Mouse (Mus musculus): ENCODE data around the gene Gm14408.
"Not testable (repeated sequence)": the region's sequence is repeated elsewhere in the genome, so short reads cannot be mapped to it uniquely, and the experiment has no call there.

Gene Gm14408

GRCm38 (mm10) chr2:176830840-176831239 lies at the start of gene Gm14408:
Gene Gm14408 (plus strand): TSS chr2:176831140.
- not testable (repeated sequence) for DNase-seq (ENCODE audit: extremely low spot score, low spot score)

GRCm38 (mm10) chr2:176798312-176798711 lies 32.6 kb upstream of the Gm14408 start, which contains the start of gene Gm14295:
Gene Gm14295 (plus strand): TSS chr2:176798612.
- DNase-seq (ENCODE audit: extremely low spot score, low spot score) = not testable (repeated sequence)

GRCm38 (mm10) chr2:176798785-176799184 lies 32.2 kb upstream of the Gm14408 start:
- DNase-seq (ENCODE audit: extremely low spot score, low spot score) = peak; percentile 1
